8 mouse cellular contexts compared by ENCODE assay signal in the genomic region with DNA sequence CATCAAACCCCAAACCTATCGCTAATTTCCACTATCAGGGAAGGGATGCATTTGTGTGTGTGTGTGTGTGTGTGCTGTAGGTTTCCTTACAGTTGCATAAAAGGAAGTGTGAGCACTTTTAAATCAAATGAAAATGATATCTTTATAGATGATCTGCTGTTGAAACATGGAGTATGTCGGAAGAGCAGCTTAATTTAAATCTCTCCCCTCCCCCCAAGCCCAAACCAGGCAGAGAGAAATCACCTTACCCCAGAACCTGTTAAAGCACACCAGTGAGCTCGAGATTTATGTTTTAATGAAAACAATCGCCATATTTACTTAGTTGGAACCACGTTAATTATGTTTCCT. TPM values are rescaled to one million over a fixed set of nuclear protein-coding genes. Genes with fewer than 3 reads are reported as not detected.
DNase-seq lines count a peak whose midpoint lies in the region; ATAC-seq lines count a peak whose summit lies in the region.

No protein-coding gene starts in this region.

- H3K36me3 ChIP-seq in heart, embryonic 13.5 days: peaks cover 34% of the 10 kb centered on the region
- H3K36me3 ChIP-seq in forebrain, embryonic 12.5 days (replicated peaks): no peaks in the 10 kb centered on the region
- no peaks in the 10 kb centered on the region for H3K36me3 ChIP-seq in liver, embryonic 15.5 days (replicated peaks)

- peak overlapping the region; percentile 97 for H3K9ac ChIP-seq in heart, embryonic 13.5 days
- H3K9ac ChIP-seq in forebrain, embryonic 12.5 days: peak overlapping the region; percentile 80
- H3K9ac ChIP-seq in liver, embryonic 15.5 days: no peak overlapping the region

- 2% methylated on average over 5 of the region's 5 CpGs for WGBS in heart, embryonic 13.5 days
- WGBS in forebrain, embryonic 12.5 days: 2% methylated on average over 5 of the region's 5 CpGs
- WGBS in liver, embryonic 15.5 days (ENCODE audit: insufficient replicate concordance): 4% methylated on average over 5 of the region's 5 CpGs

- no peak for ATAC-seq in heart, embryonic 13.5 days (ENCODE audit: extremely low read depth, insufficient number of reproducible peaks, low FRiP score, low TSS enrichment)
- peak; percentile 2 for ATAC-seq in CD4-positive, CD25-positive, alpha-beta regulatory T cell, adult 4 months
- no peak for ATAC-seq in forebrain, embryonic 12.5 days (ENCODE audit: low FRiP score)
- ATAC-seq in liver, embryonic 15.5 days (ENCODE audit: insufficient read depth): no peak

- DNase-seq in heart, postnatal 25 days (ENCODE audit: low spot score): no peak
- DNase-seq in layer of hippocampus, postnatal 10 days (ENCODE audit: low spot score in 2 of 2): no peak
- DNase-seq in frontal cortex, postnatal 10 days (ENCODE audit: low spot score in 2 of 2): no peak
- DNase-seq in gastrocnemius, postnatal 14 days: no peak

- H3K4me3 ChIP-seq in heart, embryonic 13.5 days: peak overlapping the region; percentile 91
- peak overlapping the region; percentile 75 for H3K4me3 ChIP-seq in forebrain, embryonic 12.5 days (replicated peaks)
- peak overlapping the region; percentile 63 for H3K4me3 ChIP-seq in liver, embryonic 15.5 days (replicated peaks)

- H3K9me3 ChIP-seq in heart, embryonic 13.5 days: 0 out of 2 replicates have a peak, but pooled peaks cover 3% of the 10 kb centered on the region
- no peaks in the 10 kb centered on the region for H3K9me3 ChIP-seq in forebrain, embryonic 12.5 days
- no peaks in the 10 kb centered on the region for H3K9me3 ChIP-seq in liver, embryonic 15.5 days (replicated peaks)

- no peaks in the 10 kb centered on the region for H3K27me3 ChIP-seq in heart, embryonic 13.5 days (replicated peaks)
- H3K27me3 ChIP-seq in forebrain, embryonic 12.5 days: no peaks in the 10 kb centered on the region
- H3K27me3 ChIP-seq in liver, embryonic 15.5 days: peaks cover 27% of the 10 kb centered on the region

- H3K27ac ChIP-seq in heart, embryonic 13.5 days (replicated peaks): peak overlapping the region; percentile 99
- H3K27ac ChIP-seq in forebrain, embryonic 12.5 days: no peak overlapping the region
- no peak overlapping the region for H3K27ac ChIP-seq in liver, embryonic 15.5 days (replicated peaks)

- H3K4me2 ChIP-seq in heart, embryonic 13.5 days: peak overlapping the region; percentile 85
- H3K4me2 ChIP-seq in forebrain, embryonic 12.5 days: peak overlapping the region; percentile 92
- peak overlapping the region; percentile 83 for H3K4me2 ChIP-seq in liver, embryonic 15.5 days

- peaks cover 34% of the 10 kb centered on the region for H3K4me1 ChIP-seq in heart, embryonic 13.5 days
- H3K4me1 ChIP-seq in forebrain, embryonic 12.5 days: peaks cover 10% of the 10 kb centered on the region
- H3K4me1 ChIP-seq in liver, embryonic 15.5 days (replicated peaks): peaks cover 9% of the 10 kb centered on the region; the same call in 1 of the 2 replicates

- intact Hi-C loops in heart, postnatal 25 days (cut with DNase I): loop anchor here (5.0 kb wide), 2 partner anchors 34 to 139 kb away; no protein-coding TSS in a partner anchor
- intact Hi-C loops in gastrocnemius, postnatal 14 days (cut with DNase I; ENCODE audit: low total_unique reads): loop anchor here (5.0 kb wide), 1 partner anchor 174 kb away; no protein-coding TSS in a partner anchor

RNA-seq across cellular contexts. Expression of a gene that starts 2.2 kb away (rescaled TPM):
- polyA plus RNA-seq in heart, embryonic 13.5 days (2015; fragmentation: Nextera tagmentation; extraction: Ambion mirVana): 87.4 and 97.6 TPM in 2 replicates
- total RNA-seq in heart, postnatal 25 days (2021): 100 to 1,000 TPM; 150 to 154 TPM
- polyA plus RNA-seq in CD4-positive, CD25-positive, alpha-beta regulatory T cell, adult 4 months (2017; shearing (Covaris generic)): 10 to 100 TPM; 62.2 to 75.6 TPM
- polyA plus RNA-seq in forebrain, embryonic 12.5 days (2016; fragmentation: Nextera tagmentation; extraction: Ambion mirVana): 19.7 and 24.0 TPM in 2 replicates
- polyA plus RNA-seq in liver, embryonic 15.5 days (2015; fragmentation: Nextera tagmentation; extraction: Ambion mirVana): 3.8 and 4.3 TPM in 2 replicates
- 10 to 100 TPM; 67.3 to 73.7 TPM for total RNA-seq in layer of hippocampus, postnatal 10 days (2021)
- total RNA-seq in gastrocnemius, postnatal 14 days (2021): 10 to 100 TPM; 84.5 to 99.0 TPM
